Mouse (Mus musculus): ENCODE results near the gene Rcsd1.

- TF ChIP-seq CTCF (IDR thresholded peaks at IDR 0.05; ENCODE audit: borderline replicate concordance, extremely low read depth, insufficient read depth, insufficient read length) = no peak
- no peak for TF ChIP-seq POLR2A (IDR thresholded peaks at IDR 0.05; ENCODE audit: borderline replicate concordance, extremely low read depth, insufficient read depth, insufficient read length, poor library complexity, severe bottlenecking)
Measured at GRCm38 (mm10) chr1:165628603-165629002, 81.0 kb downstream of the Rcsd1 start.
